Mouse (Mus musculus): ENCODE measurements around the gene Tbc1d17. TPM values are rescaled to one million over a fixed set of nuclear protein-coding genes. Genes with fewer than 3 reads are reported as not detected.

Tbc1d17 gene
- polyA plus RNA-seq, 1 experiment from 2014 or later: 39.6 TPM

DNA sequence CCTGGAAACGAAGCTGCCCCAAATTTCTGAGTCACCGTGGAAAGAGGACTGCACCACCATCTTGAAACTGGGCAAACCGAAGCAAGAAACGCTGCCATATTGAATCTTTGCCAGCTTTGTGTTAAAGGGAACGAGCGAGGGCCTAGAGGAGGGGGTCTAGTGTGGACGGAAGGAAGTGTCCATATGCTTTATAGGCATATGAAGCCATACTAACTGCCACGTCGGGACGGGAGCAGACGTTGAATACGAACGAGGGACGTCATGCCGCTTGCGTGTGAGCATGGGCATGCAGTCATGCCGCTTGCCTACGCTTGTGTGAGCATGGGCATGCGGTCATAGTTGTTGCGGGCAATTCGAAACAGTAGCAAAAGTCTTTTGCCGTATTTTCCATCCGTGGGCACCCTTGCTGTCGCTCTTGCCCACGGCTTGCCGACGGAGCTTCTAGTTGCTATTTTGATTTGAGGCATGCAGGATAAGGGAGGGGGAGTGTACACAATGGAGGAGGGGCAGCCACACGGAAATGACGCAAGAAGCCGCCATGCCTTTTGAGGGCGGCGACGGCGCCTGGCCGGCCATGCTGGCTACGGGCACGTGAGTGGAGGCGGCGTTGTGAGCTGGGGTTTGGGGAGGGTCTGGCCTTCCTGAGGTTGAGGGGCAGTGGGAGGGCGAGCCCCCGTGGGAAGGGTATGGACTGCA is 685 bp upstream of the Tbc1d17 start:
- peak overlapping the region; percentile 89 for H3K9ac ChIP-seq
- H3K4me3 ChIP-seq: peak overlapping the region; percentile 84
- H3K4me2 ChIP-seq: peak overlapping the region; percentile 95
- H3K9me3 ChIP-seq (replicated peaks): no peaks in the 10 kb centered on the region
- ATAC-seq: peak; percentile 59
- under 1% methylated on average over 41 of the region's 41 CpGs for WGBS (ENCODE audit: insufficient replicate concordance)
- H3K27ac ChIP-seq: peak overlapping the region; percentile 94
- peaks cover 51% of the 10 kb centered on the region for H3K4me1 ChIP-seq
- H3K27me3 ChIP-seq (replicated peaks): no peaks in the 10 kb centered on the region
- peaks cover 48% of the 10 kb centered on the region for H3K36me3 ChIP-seq

DNA sequence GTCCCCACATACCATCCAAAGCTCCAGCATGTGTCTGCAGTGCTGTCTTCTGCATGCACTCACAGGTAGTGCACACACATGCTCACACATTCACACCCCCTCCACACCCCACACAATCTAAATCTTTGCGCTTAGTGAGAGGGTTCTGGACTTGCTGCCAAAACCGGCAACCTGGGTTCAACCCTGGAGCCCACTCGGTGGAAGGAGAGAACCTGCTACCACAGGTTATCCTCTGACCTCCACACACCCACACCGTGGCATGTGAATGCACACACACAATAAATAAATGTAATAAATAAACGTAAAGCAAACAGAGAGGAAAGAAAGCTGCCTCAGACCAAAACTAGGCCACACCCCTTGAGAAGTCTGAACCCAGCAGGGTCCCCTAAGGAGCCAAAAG is 1.1 kb downstream of the Tbc1d17 start:
- Histone ChIP-seq H3K9me3 (replicated peaks) (no peaks in the 10 kb centered on the region), H3K36me3 (peaks cover 60% of the 10 kb centered on the region), H3K4me1 (peaks cover 50% of the 10 kb centered on the region), H3K27me3 (replicated peaks) (no peaks in the 10 kb centered on the region), H3K27ac (peak overlapping the region; percentile 94), H3K4me3 (peak overlapping the region; percentile 84), H3K9ac (peak overlapping the region; percentile 89), H3K4me2 (peak overlapping the region; percentile 95)
- WGBS (ENCODE audit: insufficient replicate concordance): 67% methylated on average over 5 of the region's 5 CpGs
- ATAC-seq: no peak

DNA sequence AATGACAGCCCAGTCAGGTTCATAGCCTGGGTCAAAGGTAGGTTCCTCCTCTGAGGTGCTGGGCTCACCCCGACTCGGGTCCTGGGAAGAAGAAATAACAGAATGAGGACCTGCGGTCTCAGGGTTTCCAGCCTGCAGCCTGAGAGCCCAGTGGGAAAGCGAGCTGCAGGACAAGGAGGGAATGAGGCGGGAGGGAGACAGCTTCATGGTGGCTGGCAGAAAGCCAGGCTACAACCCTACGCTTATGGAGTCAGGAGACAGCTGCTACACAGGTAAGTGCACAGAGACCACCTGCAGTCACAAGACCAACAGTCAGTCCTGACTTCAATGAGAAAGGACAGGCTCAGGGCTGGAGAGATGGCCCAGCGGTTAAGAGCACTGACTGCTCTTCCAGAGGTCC is 2.1 kb downstream of the Tbc1d17 start:
- Histone ChIP-seq H3K9ac (peak overlapping the region; percentile 12; the same call in 1 of the 2 replicates), H3K27me3 (replicated peaks) (0 out of 2 replicates have a peak, but pooled peaks cover 3% of the 10 kb centered on the region), H3K4me2 (no peak overlapping the region), H3K36me3 (peaks cover 60% of the 10 kb centered on the region), H3K27ac (no peak overlapping the region), H3K9me3 (replicated peaks) (no peaks in the 10 kb centered on the region), H3K4me3 (no peak overlapping the region), H3K4me1 (peaks cover 44% of the 10 kb centered on the region)
- ATAC-seq: no peak
- 84% methylated on average over 7 of the region's 7 CpGs for whole genome bisulfite sequencing (ENCODE audit: insufficient replicate concordance)

DNA sequence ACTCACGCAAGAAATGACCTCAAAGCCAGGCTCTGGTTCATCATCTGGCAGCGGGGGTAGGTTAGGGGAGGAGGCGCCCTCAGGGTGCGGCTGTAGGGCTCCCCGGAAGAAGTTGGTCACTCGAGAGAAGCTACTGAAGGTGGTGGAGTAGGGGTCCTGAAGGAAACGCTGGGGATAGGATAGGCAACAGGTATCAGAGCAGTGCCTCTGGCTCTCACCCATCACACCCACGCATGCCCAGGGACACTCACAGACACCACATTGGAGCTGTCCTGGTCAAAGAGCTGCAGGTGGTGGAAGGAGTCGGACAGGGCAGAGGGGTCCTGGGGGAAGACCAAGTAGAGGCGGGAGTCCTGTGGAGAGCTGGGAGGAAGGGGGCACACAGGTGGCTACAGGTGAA is 3.9 kb downstream of the Tbc1d17 start:
- Histone ChIP-seq H3K9ac (no peak overlapping the region), H3K4me1 (peaks cover 39% of the 10 kb centered on the region), H3K36me3 (peaks cover 68% of the 10 kb centered on the region), H3K27ac (no peak overlapping the region), H3K27me3 (replicated peaks) (peaks cover 18% of the 10 kb centered on the region), H3K9me3 (replicated peaks) (no peaks in the 10 kb centered on the region), H3K4me2 (no peak overlapping the region), H3K4me3 (no peak overlapping the region)
- WGBS (ENCODE audit: insufficient replicate concordance): 87% methylated on average over 10 of the region's 10 CpGs
- ATAC-seq: no peak

DNA sequence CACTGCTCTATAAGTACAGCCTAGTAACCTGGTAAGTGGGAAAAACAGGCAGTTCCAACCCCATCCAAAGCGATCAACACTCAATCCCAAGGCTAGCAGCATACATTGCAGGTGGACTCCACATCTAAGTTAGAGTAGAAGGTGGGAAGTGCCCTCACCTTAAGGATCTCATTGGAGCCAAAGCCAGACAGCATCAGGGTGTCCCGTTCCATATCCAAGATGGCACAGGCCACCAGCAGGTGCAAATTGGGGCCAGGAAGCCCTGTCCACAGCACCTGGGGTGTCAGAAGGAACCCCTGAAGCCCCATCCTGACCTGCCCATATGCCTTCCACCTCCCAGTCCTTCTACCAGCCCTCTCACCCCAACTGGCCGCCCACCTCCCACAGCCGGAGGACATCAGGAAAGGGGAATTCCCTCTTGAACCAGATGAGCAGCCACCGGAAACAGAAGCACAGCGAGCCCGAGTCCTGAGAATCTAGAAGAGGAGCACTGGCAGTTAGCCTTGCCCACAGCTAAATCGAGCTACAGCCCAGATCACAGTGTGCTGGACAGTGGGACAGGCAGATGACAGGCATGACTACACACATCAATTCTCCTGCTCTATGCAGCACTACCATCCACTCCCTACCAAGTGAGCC is 6.9 kb downstream of the Tbc1d17 start:
- Histone ChIP-seq H3K4me2 (no peak overlapping the region), H3K9me3 (replicated peaks) (no peaks in the 10 kb centered on the region), H3K27ac (no peak overlapping the region), H3K4me1 (peaks cover 42% of the 10 kb centered on the region), H3K27me3 (replicated peaks) (peaks cover 38% of the 10 kb centered on the region), H3K36me3 (peaks cover 67% of the 10 kb centered on the region), H3K9ac (no peak overlapping the region), H3K4me3 (no peak overlapping the region)
- WGBS (ENCODE audit: insufficient replicate concordance): 80% methylated on average over 8 of the region's 8 CpGs
- no peak for ATAC-seq

DNA sequence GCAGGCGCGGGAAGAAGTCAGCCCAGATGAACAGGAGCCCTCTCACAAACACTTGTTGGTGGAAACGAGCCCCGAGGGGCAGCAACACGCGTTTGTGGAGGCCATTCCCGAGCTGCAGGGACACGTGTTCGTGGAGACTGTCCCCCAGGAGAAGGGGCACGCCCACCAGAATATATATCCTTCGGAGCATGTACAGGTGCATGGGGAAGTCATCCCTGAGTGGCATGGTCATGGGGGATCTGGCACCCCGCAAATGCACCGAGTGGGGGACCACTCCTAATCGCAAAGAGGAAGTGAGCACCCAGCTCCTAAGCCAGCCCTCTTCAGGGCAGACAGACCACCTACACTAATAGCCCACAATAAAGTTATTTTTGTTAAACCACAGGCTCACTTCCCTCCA is 8.5 kb downstream of the Tbc1d17 start:
- 51% methylated on average over 14 of the region's 14 CpGs for WGBS (ENCODE audit: insufficient replicate concordance)
- peaks cover 52% of the 10 kb centered on the region for H3K36me3 ChIP-seq
- H3K4me3 ChIP-seq: no peak overlapping the region
- peaks cover 44% of the 10 kb centered on the region for H3K4me1 ChIP-seq
- no peak for ATAC-seq
- H3K9me3 ChIP-seq (replicated peaks): no peaks in the 10 kb centered on the region
- peak overlapping the region; percentile 65; the same call in 1 of the 2 replicates for H3K4me2 ChIP-seq
- H3K27ac ChIP-seq: no peak overlapping the region
- peaks cover 38% of the 10 kb centered on the region for H3K27me3 ChIP-seq (replicated peaks)
- H3K9ac ChIP-seq: no peak overlapping the region

DNA sequence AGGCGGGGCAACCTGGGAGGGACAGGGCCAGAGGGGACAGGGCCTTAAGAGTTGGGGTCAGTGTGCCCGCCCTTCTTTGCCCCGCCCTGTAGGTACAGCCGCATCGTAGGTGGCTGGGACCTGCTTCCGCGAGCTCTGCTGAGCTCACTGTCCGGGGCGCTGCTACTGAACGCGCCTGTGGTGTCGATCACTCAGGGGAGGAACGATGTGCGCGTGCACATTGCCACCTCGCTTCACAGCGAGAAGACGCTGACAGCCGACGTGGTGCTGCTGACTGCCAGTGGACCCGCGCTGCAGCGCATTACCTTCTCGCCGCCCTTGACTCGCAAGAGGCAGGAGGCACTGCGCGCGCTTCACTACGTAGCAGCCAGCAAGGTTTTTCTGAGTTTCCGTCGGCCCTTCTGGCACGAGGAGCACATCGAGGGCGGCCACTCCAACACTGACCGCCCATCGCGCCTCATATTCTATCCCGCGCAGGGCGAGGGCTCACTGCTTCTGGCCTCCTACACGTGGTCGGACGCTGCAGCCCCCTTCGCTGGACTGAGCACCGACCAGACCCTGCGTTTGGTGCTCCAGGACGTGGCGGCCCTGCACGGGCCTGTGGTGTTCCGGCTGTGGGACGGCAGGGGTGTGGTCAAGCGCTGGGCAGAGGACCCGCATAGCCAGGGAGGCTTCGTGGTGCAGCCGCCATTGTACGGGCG is 9.2 kb downstream of the Tbc1d17 start:
- 4% methylated on average over 58 of the region's 58 CpGs for WGBS (ENCODE audit: insufficient replicate concordance)
- H3K27me3 ChIP-seq (replicated peaks): peaks cover 38% of the 10 kb centered on the region
- H3K4me2 ChIP-seq: peak overlapping the region; percentile 65
- ATAC-seq: peak; percentile 32
- H3K36me3 ChIP-seq: peaks cover 44% of the 10 kb centered on the region
- H3K27ac ChIP-seq: no peak overlapping the region
- no peaks in the 10 kb centered on the region for H3K9me3 ChIP-seq (replicated peaks)
- H3K4me1 ChIP-seq: peaks cover 45% of the 10 kb centered on the region
- peak overlapping the region; percentile 17; the same call in 1 of the 2 replicates for H3K9ac ChIP-seq
- peak overlapping the region; percentile 33 for H3K4me3 ChIP-seq

DNA sequence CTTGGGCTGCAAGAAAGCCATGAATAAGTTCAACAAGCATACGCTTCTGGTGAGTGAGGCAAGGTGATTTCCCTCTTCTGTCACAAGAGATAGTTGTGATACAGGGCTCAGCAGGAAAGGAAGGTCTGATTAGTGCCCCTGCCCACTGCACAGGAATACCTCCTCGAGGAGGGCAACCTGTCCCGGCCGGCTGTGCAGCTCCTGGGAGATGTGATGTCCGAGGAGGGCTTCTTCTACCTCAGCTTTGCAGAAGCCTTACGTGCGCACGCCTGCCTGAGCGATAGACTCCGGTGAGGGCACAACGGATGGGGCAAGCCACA is 9.7 kb downstream of the Tbc1d17 start:
- Histone ChIP-seq H3K9me3 (replicated peaks) (no peaks in the 10 kb centered on the region), H3K36me3 (peaks cover 39% of the 10 kb centered on the region), H3K9ac (no peak overlapping the region), H3K27ac (no peak overlapping the region), H3K4me2 (peak overlapping the region; percentile 65), H3K4me3 (peak overlapping the region; percentile 33), H3K27me3 (replicated peaks) (peaks cover 38% of the 10 kb centered on the region), H3K4me1 (peaks cover 45% of the 10 kb centered on the region)
- ATAC-seq: peak; percentile 6; the same call in 1 of the 2 replicates
- 21% methylated on average over 11 of the region's 11 CpGs for WGBS (ENCODE audit: insufficient replicate concordance)

DNA sequence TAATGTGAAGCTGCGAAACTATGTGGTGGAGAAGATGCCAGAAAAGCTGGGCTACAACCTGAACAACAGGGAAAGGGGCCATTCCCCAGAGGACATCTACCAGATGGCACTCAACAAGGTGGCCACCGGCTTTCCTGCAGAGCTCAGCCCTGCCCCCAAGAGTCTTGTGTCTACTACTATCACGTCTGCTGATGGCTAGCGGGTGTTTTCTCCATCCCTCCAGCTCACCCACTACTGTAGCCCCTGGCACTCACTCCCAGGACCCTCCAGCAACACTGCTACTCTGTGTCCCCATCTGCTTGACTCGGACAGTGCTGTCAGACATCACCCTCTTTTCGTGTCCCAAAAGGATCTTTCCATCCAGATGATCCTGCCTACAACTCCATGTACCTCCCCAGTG is 10.8 kb downstream of the Tbc1d17 start:
- Histone ChIP-seq H3K4me2 (no peak overlapping the region), H3K9ac (no peak overlapping the region), H3K36me3 (peaks cover 28% of the 10 kb centered on the region), H3K4me3 (no peak overlapping the region), H3K27ac (no peak overlapping the region), H3K27me3 (replicated peaks) (peaks cover 38% of the 10 kb centered on the region), H3K4me1 (peaks cover 39% of the 10 kb centered on the region), H3K9me3 (replicated peaks) (no peaks in the 10 kb centered on the region)
- 68% methylated on average over 6 of the region's 6 CpGs for WGBS (ENCODE audit: insufficient replicate concordance)
- no peak for ATAC-seq

DNA sequence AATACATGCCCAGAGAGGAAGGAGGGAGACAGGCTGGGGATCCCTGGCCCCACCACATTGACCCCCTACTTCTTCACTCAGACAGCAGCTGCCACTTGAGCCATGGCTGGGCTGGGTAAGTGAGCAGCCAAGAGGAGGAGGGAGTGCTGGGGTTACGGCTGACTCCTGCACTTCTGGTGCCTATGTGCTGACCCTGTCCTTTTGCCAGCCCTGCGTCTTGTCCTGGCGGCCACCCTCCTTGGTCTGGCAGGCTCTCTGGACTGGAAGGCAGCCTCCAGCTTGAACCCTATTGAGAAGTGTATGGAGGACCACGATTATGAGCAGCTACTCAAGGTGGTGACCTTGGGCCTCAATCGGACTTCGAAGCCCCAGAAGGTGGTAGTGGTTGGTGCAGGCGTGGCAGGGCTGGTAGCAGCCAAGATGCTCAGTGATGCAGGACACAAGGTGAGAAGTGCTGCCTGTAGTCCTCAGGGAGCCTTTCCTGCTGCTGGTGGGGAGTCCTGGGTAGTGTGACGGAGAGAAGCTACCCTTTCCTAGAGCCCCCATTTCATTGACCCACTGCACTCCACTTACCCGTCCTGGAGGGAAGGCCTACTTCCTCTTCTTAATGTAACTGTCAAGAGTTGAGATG is 12.3 kb downstream of the Tbc1d17 start:
- H3K27ac ChIP-seq: no peak overlapping the region
- peaks cover 22% of the 10 kb centered on the region for H3K36me3 ChIP-seq
- H3K4me2 ChIP-seq: no peak overlapping the region
- H3K4me3 ChIP-seq: no peak overlapping the region
- H3K9me3 ChIP-seq (replicated peaks): no peaks in the 10 kb centered on the region
- no peak for ATAC-seq
- whole genome bisulfite sequencing (ENCODE audit: insufficient replicate concordance): 68% methylated on average over 9 of the region's 9 CpGs
- peaks cover 32% of the 10 kb centered on the region for H3K4me1 ChIP-seq
- H3K9ac ChIP-seq: no peak overlapping the region
- H3K27me3 ChIP-seq (replicated peaks): peaks cover 33% of the 10 kb centered on the region

DNA sequence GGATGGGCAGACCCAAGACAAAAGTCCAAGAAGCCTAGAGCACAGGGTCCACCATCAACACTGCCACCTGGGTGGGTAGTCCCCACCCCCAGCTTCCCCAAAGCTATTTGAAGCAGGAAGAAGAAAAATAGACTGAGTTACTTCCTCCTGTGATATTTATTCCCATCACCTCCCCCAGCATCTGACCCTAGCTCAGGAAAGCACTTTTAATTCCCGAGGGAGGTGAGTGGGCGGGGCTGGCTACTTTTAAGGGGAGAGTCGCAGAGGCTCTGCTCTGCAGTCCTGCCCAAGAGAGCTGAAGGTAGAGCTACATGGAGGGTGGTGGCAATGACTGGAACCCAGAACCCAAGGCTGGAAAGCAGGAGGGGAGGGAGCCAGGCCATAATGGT is 12.9 kb downstream of the Tbc1d17 start:
- no peak overlapping the region for H3K4me2 ChIP-seq
- H3K9ac ChIP-seq: no peak overlapping the region
- H3K4me3 ChIP-seq: no peak overlapping the region
- H3K4me1 ChIP-seq: peaks cover 32% of the 10 kb centered on the region
- H3K9me3 ChIP-seq (replicated peaks): no peaks in the 10 kb centered on the region
- peaks cover 29% of the 10 kb centered on the region for H3K27me3 ChIP-seq (replicated peaks)
- no peak overlapping the region for H3K27ac ChIP-seq
- WGBS (ENCODE audit: insufficient replicate concordance): 47% methylated on average over 3 of the region's 3 CpGs
- no peak for ATAC-seq
- H3K36me3 ChIP-seq: peaks cover 22% of the 10 kb centered on the region

All from liver, embryonic 12.5 days (tissue).